Mouse (Mus musculus) central nervous system, embryonic 18 days (tissue): ENCODE results near the gene Ifna16. TPM values are rescaled to one million over a fixed set of nuclear protein-coding genes. Genes with fewer than 3 reads are reported as not detected.

Source experiments
- polyA plus RNA-seq: library from polyadenylated mRNA; depleted of rRNA; stranded (reverse); fragments of >200 nt; gene quantifications from 2 replicates; pipeline ENCODE4 v1.2.3, GENCODE M21; 2012; rRNA removed

Ifna16 gene
- not detected in 2 replicates for polyA plus RNA-seq

GRCm38 (mm10) chr4:88676824-88677223, at the start of gene Ifna16:
Ifna16 (minus strand) TSS chr4:88676924.

GRCm38 (mm10) chr4:88721791-88722721, 45.3 kb upstream of the Ifna16 start, which contains the start of the genes Gm26566 and Klhl9:
Gm26566 (plus strand) TSS chr4:88721805.
Klhl9 (minus strand) TSS chr4:88722465.

GRCm38 (mm10) chr4:88691259-88691658, 14.5 kb upstream of the Ifna16 start, which contains the start of gene Ifnab:
Ifnab (minus strand) TSS chr4:88691359.

GRCm38 (mm10) chr4:88683812-88684211, 7.1 kb upstream of the Ifna16 start, which contains the start of gene Ifna2:
Ifna2 (minus strand) TSS chr4:88683912.

GRCm38 (mm10) chr4:88644359-88644758, 32.4 kb downstream of the Ifna16 start, which contains the start of gene Ifna13:
Ifna13 (minus strand) TSS chr4:88644459.

GRCm38 (mm10) chr4:88634311-88634710, 42.4 kb downstream of the Ifna16 start, which contains the start of gene C87499:
C87499 (minus strand) TSS chr4:88634411.

Other genes starting within 250 kb of the Ifna16 start
- 1.3 TPM in 2 replicates for gene Hacd4, start 238.0 kb downstream of the Ifna16 start, polyA plus RNA-seq
- not detected in 2 replicates for gene Ifnb1, start 154.2 kb downstream of the Ifna16 start, polyA plus RNA-seq
- gene Ifna15, start 118.7 kb downstream of the Ifna16 start, polyA plus RNA-seq: not detected in 2 replicates
- gene Ifna14, start 105.1 kb downstream of the Ifna16 start, polyA plus RNA-seq: not detected in 2 replicates
- gene Ifna9, start 84.5 kb downstream of the Ifna16 start, polyA plus RNA-seq: not detected in 2 replicates
- not detected in 2 replicates for gene Ifna12, start 73.5 kb downstream of the Ifna16 start, polyA plus RNA-seq
- not detected in 2 replicates for gene C87499, start 42.5 kb downstream of the Ifna16 start, polyA plus RNA-seq
- not detected in 2 replicates for gene Ifna13, start 32.5 kb downstream of the Ifna16 start, polyA plus RNA-seq
- not detected in 2 replicates for gene Ifna2, start 7.0 kb upstream of the Ifna16 start, polyA plus RNA-seq
- not detected in 2 replicates for gene Ifnab, start 14.4 kb upstream of the Ifna16 start, polyA plus RNA-seq
- 1.9 and 2.1 TPM in 2 replicates for gene Gm26566, start 44.9 kb upstream of the Ifna16 start, polyA plus RNA-seq
- gene Klhl9, start 45.5 kb upstream of the Ifna16 start, polyA plus RNA-seq: 48.0 and 49.2 TPM in 2 replicates
- not detected in 2 replicates for gene Gm13271, start 77.9 kb upstream of the Ifna16 start, polyA plus RNA-seq
- gene Gm13283, start 83.2 kb upstream of the Ifna16 start, polyA plus RNA-seq: 0.04 TPM in 1 of 2 replicates, not detected in the other
- not detected in 2 replicates for gene Gm13290, start 96.9 kb upstream of the Ifna16 start, polyA plus RNA-seq
- gene Gm13289, start 100.0 kb upstream of the Ifna16 start, polyA plus RNA-seq: not detected in 2 replicates
- not detected in 2 replicates for gene Gm13272, start 102.9 kb upstream of the Ifna16 start, polyA plus RNA-seq
- gene Ifnz, start 105.2 kb upstream of the Ifna16 start, polyA plus RNA-seq: not detected in 2 replicates
- gene Gm13276, start 108.8 kb upstream of the Ifna16 start, polyA plus RNA-seq: not detected in 2 replicates
- not detected in 2 replicates for gene Gm13277, start 111.7 kb upstream of the Ifna16 start, polyA plus RNA-seq
- not detected in 2 replicates for gene Gm13278, start 114.6 kb upstream of the Ifna16 start, polyA plus RNA-seq
- not detected in 2 replicates for gene Gm13275, start 117.6 kb upstream of the Ifna16 start, polyA plus RNA-seq
- not detected in 2 replicates for gene Gm13279, start 120.5 kb upstream of the Ifna16 start, polyA plus RNA-seq
- not detected in 2 replicates for gene Gm13285, start 122.7 kb upstream of the Ifna16 start, polyA plus RNA-seq
- not detected in 2 replicates for gene Gm13287, start 126.3 kb upstream of the Ifna16 start, polyA plus RNA-seq
- not detected in 2 replicates for gene Gm13288, start 128.6 kb upstream of the Ifna16 start, polyA plus RNA-seq
- not detected in 2 replicates for gene Ifna7, start 139.3 kb upstream of the Ifna16 start, polyA plus RNA-seq
- gene Ifna11, start 143.0 kb upstream of the Ifna16 start, polyA plus RNA-seq: not detected in 2 replicates
- gene Ifna6, start 150.5 kb upstream of the Ifna16 start, polyA plus RNA-seq: not detected in 2 replicates
- not detected in 2 replicates for gene Ifna5, start 158.6 kb upstream of the Ifna16 start, polyA plus RNA-seq
- not detected in 2 replicates for gene Ifna4, start 164.9 kb upstream of the Ifna16 start, polyA plus RNA-seq
- gene Ifna1, start 173.2 kb upstream of the Ifna16 start, polyA plus RNA-seq: not detected in 2 replicates
- gene Ifne, start 203.3 kb upstream of the Ifna16 start, polyA plus RNA-seq: not detected in 2 replicates